Mouse (Mus musculus): ENCODE measurements around the gene Pde10a. TPM values are rescaled to one million over a fixed set of nuclear protein-coding genes. Genes with fewer than 3 reads are reported as not detected.

The Pde10a gene
- polyA plus RNA-seq, 1 experiment = 26.2 TPM

DNA sequence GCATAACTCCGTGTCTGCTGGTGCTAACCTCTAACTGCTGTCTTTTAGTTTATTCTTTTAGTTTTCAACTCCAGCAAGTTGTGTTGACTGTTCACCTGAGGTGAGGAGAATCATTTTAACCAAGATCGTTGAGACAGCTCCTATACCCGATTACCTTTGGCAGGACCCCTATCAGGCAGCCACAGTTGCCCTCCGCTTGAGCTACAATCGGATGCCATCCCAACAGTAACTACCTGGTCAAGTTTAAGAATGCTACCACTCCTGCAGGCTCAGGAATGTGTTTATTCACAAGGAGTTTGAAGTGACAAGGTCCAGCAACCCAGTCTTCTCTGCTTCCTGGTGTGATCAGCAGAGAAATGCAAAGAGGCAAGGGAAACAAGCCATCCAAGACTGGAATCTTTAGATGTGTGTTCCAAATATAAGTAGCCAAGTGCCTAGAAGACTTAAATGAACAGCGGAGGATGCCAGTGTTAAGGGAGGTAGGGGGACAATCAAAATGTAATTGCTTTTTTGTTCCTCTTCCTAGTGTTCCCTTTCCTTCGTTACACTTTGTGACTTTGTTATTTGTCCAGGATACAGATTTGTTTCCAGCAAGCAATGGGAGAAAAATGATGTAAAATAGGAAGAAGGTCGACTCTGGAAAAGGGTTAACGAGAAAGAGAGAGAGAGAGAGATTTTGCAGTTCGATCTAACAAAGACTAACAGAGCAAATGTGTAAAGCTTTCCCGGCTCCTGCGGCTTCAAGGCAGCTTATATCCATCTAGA, 273.5 kb downstream of the Pde10a start:
- H3K27me3 ChIP-seq (ENCODE audit: control insufficient read depth, insufficient read depth, low read length) = no peaks in the 10 kb centered on the region; the same call in 1 of the 2 replicates
- no peaks in the 10 kb centered on the region for H3K36me3 ChIP-seq (ENCODE audit: control insufficient read depth, insufficient read depth, low read length)
- peak overlapping the region; percentile 26 for H3K27ac ChIP-seq (ENCODE audit: control insufficient read depth, insufficient read depth, low read depth, low read length)
- TF ChIP-seq CTCF (IDR thresholded peaks at IDR 0.05; ENCODE audit: control insufficient read depth, insufficient read depth, insufficient replicate concordance, low read depth, low read length) (no peak), POLR2A (IDR thresholded peaks at IDR 0.05; ENCODE audit: control insufficient read depth, low read depth, low read length) (no peak)
- H3K4me1 ChIP-seq (ENCODE audit: control insufficient read depth, insufficient read depth, low read length) = peaks cover 11% of the 10 kb centered on the region
- H3K4me3 ChIP-seq (ENCODE audit: control insufficient read depth, low read depth, low read length) = no peak overlapping the region

DNA sequence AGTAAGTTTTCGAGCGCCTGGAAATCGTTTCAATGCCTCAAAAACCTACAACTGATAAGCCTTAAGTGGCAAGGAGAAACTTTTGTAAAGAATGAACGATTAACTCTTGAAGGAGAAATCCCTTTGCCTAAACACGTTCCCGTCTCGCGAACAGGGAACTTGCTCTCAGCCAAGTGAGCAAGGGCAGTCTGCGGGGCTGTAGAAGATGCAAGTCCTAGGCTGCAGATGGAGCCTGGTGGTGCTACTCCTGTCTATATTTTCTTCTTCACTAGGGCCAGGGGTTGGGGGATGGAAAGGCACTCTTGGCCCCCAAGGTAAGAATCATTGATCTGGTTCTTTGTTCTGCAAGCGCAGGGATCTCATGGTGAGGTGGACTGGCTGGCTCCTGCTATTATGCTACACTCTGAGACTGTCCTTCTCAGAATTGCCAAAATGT, 274.1 kb downstream of the Pde10a start:
- no peaks in the 10 kb centered on the region for H3K36me3 ChIP-seq (ENCODE audit: control insufficient read depth, insufficient read depth, low read length)
- TF ChIP-seq POLR2A (IDR thresholded peaks at IDR 0.05; ENCODE audit: control insufficient read depth, low read depth, low read length) = no peak
- no peak for TF ChIP-seq CTCF (IDR thresholded peaks at IDR 0.05; ENCODE audit: control insufficient read depth, insufficient read depth, insufficient replicate concordance, low read depth, low read length)
- peaks cover 11% of the 10 kb centered on the region for H3K4me1 ChIP-seq (ENCODE audit: control insufficient read depth, insufficient read depth, low read length)
- no peak overlapping the region for H3K27ac ChIP-seq (ENCODE audit: control insufficient read depth, insufficient read depth, low read depth, low read length)
- no peak overlapping the region for H3K4me3 ChIP-seq (ENCODE audit: control insufficient read depth, low read depth, low read length)
- no peaks in the 10 kb centered on the region; the same call in 1 of the 2 replicates for H3K27me3 ChIP-seq (ENCODE audit: control insufficient read depth, insufficient read depth, low read length)

DNA sequence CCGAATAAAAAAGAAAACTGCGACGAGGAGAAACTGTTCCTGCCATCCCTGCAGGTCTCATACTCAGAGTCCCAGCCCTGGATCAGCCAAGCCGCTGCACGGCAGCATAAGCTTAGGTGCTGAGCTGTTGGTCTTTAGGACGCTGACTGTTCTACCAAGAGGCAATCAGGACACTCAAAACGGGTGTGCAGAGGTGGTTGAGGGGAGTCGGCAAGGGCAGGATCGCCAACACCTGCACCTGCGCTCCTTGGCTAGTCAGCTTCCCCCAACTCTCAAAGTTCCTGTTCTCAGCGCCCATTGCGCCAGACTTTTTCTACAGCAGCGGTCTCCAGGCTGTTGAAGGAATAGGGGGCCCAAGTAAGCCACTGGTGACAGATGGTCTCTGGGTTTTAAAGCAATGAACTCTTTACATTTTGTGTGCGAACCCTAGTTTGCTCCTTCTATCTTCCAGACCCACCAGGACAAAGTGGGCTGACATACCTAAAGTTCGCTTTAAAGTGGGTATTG, 274.8 kb downstream of the Pde10a start:
- TF ChIP-seq POLR2A (IDR thresholded peaks at IDR 0.05; ENCODE audit: control insufficient read depth, low read depth, low read length) (no peak), CTCF (IDR thresholded peaks at IDR 0.05; ENCODE audit: control insufficient read depth, insufficient read depth, insufficient replicate concordance, low read depth, low read length) (no peak)
- H3K4me1 ChIP-seq (ENCODE audit: control insufficient read depth, insufficient read depth, low read length) = peaks cover 11% of the 10 kb centered on the region
- no peak overlapping the region for H3K27ac ChIP-seq (ENCODE audit: control insufficient read depth, insufficient read depth, low read depth, low read length)
- no peaks in the 10 kb centered on the region for H3K36me3 ChIP-seq (ENCODE audit: control insufficient read depth, insufficient read depth, low read length)
- no peaks in the 10 kb centered on the region; the same call in 1 of the 2 replicates for H3K27me3 ChIP-seq (ENCODE audit: control insufficient read depth, insufficient read depth, low read length)
- no peak overlapping the region for H3K4me3 ChIP-seq (ENCODE audit: control insufficient read depth, low read depth, low read length)

DNA sequence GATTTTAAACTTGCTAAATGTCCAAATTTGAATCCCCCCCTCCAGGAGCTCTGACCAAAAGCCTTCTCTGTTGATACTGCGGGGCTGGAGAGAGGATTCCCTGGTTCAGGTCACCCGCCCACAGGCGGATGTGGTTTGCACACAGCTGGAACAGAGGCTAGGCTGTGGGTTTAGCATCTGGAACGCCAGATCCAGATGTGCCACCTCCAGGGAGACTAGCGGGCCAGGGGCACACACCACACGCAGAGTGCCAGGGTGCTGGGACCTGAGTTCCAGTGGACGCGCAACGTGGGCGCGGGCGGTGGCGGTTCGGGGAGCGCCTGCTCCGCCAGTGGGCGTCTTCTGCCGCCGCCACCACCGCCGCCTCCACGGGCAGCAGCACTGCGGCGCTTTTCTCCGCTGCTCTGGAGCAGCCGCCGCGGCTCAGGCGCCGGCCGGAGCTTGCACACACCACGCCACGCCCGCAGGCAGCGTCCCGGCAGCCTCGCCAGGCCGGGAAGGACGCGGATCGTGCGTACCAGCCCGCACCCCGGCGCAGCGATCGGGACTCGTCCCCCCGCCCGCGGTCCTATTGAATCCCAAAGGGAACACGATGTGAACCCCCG, 275.4 kb downstream of the Pde10a start:
- Histone ChIP-seq H3K4me1 (ENCODE audit: control insufficient read depth, insufficient read depth, low read length) (peaks cover 11% of the 10 kb centered on the region), H3K27ac (ENCODE audit: control insufficient read depth, insufficient read depth, low read depth, low read length) (peak overlapping the region; percentile 57), H3K27me3 (ENCODE audit: control insufficient read depth, insufficient read depth, low read length) (no peaks in the 10 kb centered on the region; the same call in 1 of the 2 replicates), H3K36me3 (ENCODE audit: control insufficient read depth, insufficient read depth, low read length) (no peaks in the 10 kb centered on the region), H3K4me3 (ENCODE audit: control insufficient read depth, low read depth, low read length) (peak overlapping the region; percentile 82)
- TF ChIP-seq CTCF (IDR thresholded peaks at IDR 0.05; ENCODE audit: control insufficient read depth, insufficient read depth, insufficient replicate concordance, low read depth, low read length) = no peak
- no peak for TF ChIP-seq POLR2A (IDR thresholded peaks at IDR 0.05; ENCODE audit: control insufficient read depth, low read depth, low read length)

DNA sequence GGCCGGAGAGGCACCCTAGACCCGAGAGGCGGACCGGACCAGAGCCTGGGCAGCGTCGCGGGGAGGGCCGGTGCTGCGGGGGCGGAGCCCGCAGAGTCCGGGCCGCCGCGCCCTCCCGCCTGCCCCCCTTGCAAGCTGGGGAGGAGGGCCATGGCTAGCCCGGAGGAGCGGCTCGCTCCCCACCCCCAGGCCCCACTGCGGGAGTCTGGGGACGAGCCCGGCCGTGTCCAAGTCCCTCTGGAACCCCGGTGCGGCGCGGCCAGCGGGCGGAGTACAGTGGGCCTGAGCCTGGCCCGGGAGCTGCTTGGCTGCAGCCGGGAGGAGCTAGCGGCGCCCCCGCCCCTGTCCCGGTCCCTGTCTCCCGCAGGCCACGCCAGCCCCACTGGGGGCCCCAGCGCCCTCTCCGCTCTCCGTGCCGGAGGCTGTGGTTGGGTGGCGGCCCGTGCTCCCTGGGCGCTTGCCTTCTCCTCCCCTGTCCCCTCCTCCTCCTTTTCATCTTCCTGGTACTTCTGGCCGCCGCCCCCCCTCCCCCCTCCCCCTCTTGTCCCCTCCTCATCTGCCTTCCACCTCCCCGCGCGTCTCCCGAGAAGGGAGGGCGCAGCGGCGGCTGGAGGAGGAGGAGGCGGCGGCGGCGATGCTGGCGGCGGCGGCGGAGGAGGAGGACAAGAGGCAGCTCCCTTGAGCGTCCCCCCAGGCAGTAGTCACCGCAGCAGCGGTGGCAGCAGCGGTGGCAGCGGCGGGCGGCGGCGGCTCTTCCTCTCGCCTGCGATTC, 276.1 kb downstream of the Pde10a start:
- H3K27me3 ChIP-seq (ENCODE audit: control insufficient read depth, insufficient read depth, low read length) = no peaks in the 10 kb centered on the region; the same call in 1 of the 2 replicates
- peak overlapping the region; percentile 57; the same call in 1 of the 2 replicates for H3K27ac ChIP-seq (ENCODE audit: control insufficient read depth, insufficient read depth, low read depth, low read length)
- H3K4me3 ChIP-seq (ENCODE audit: control insufficient read depth, low read depth, low read length) = peak overlapping the region; percentile 82
- H3K4me1 ChIP-seq (ENCODE audit: control insufficient read depth, insufficient read depth, low read length) = peaks cover 11% of the 10 kb centered on the region
- TF ChIP-seq CTCF (IDR thresholded peaks at IDR 0.05; ENCODE audit: control insufficient read depth, insufficient read depth, insufficient replicate concordance, low read depth, low read length) = no peak
- TF ChIP-seq POLR2A (IDR thresholded peaks at IDR 0.05; ENCODE audit: control insufficient read depth, low read depth, low read length) = no peak
- H3K36me3 ChIP-seq (ENCODE audit: control insufficient read depth, insufficient read depth, low read length) = no peaks in the 10 kb centered on the region

DNA sequence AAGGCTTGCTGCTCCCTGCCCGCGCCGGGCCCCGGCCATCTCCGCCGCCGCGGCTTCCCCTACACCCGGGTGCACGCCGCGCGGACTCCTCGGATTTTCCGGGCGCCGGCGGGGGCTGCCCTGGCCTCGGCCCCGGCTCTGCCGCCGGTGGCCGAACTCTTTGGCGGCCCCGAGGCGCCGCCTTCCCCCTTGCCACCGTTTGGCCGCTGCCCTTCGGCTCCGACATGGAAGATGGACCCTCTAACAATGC, 276.6 kb downstream of the Pde10a start:
- H3K36me3 ChIP-seq (ENCODE audit: control insufficient read depth, insufficient read depth, low read length) = no peaks in the 10 kb centered on the region
- no peak overlapping the region for H3K27ac ChIP-seq (ENCODE audit: control insufficient read depth, insufficient read depth, low read depth, low read length)
- H3K4me1 ChIP-seq (ENCODE audit: control insufficient read depth, insufficient read depth, low read length) = peaks cover 11% of the 10 kb centered on the region
- no peaks in the 10 kb centered on the region; the same call in 1 of the 2 replicates for H3K27me3 ChIP-seq (ENCODE audit: control insufficient read depth, insufficient read depth, low read length)
- TF ChIP-seq CTCF (IDR thresholded peaks at IDR 0.05; ENCODE audit: control insufficient read depth, insufficient read depth, insufficient replicate concordance, low read depth, low read length) = no peak
- no peak for TF ChIP-seq POLR2A (IDR thresholded peaks at IDR 0.05; ENCODE audit: control insufficient read depth, low read depth, low read length)
- H3K4me3 ChIP-seq (ENCODE audit: control insufficient read depth, low read depth, low read length) = peak overlapping the region; percentile 32
